Mouse (Mus musculus) mesoderm, embryonic 11.5 days (tissue): Measurements from ENCODE around the gene Prss27.
A peak's percentile ranks its signal among the peaks of the same experiment; 100 is the strongest.
"Not testable (repeated sequence)": the region's sequence is repeated elsewhere in the genome, so short reads cannot be mapped to it uniquely, and the experiment has no call there.

Experiments used
- DNase-seq: peaks from one replicate; pipeline ENCODE4 v3.0.0-alpha.2; 2012; ENCODE audit warnings: low read depth, low spot score

The Prss27 gene

DNA sequence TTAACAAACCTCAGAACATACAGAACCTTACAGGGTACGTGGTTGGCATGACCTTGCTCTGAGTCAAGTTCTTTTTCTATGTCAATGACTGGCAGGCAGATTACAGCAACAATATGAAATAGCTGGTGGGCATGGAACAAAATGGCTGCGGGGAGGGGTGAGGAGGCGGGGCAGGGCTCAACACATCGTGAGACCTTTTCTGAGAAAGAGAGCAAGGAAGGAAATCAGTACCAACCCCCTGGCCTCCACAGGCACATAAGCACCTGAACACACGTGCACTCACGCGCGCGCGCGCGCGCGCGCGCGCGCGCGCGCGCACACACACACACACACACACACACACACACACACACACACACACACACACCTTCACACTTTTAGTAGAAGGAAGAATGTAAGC, 7.4 kb upstream of the Prss27 start:
- DNase-seq: no peak

DNA sequence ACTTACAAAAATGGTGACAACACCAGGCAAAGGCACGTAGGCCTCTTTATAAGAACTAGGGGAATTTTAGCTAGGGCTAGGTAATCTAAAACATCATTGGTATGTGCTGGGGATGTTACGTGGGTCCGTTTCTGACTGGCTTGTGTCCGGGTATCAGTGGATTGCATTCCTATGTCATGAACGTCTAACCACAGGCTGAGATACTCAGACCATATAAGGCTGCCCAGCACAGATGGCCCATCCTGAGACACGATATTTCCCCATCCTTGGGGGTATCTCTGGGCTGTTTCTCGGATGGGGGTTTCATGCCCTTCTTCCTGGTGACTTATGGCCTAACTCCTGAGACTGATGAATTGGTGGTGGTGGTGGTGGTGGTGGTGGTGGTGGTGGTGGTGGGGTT, 2.9 kb upstream of the Prss27 start:
- no peak for DNase-seq

DNA sequence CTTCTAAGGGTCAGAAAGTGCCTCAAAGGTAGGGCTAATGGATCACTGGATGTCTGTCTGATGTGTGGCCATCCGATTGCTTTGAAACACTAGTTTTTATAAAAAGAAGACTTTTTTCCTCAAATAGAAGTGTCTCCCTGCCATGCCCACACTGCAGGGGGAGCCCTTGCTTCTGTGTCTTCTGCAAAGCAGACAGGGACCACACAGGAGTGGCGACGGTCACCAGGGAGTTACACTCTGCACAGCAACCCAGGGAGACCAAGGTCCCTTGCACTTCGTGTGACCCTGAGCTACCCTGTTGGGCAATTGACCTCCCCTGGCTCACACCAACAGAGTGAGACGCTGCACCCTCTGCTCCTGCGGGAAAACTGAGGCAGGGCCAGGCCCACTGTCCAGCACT, 990 bp upstream of the Prss27 start:
- DNase-seq: no peak

DNA sequence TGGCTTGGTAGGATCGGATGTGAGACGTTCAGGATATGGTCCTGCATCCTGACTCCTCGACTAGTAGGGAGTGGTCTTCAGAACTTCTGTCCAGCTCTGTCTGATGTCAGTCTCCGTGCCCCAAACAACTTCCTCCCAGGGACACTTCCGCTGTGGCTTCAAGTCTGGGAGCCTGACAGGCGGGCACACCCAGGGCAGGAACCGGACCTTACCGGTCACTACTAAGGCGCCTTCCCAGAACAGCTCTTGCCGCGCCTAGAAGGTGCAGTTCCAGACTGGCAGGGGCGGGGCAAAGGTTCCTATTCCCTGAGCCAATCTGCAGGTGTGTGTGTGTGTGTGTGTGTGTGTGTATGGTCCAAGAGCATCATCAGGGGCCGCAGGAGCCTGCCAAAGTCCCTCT, 584 bp upstream of the Prss27 start:
- no peak for DNase-seq

DNA sequence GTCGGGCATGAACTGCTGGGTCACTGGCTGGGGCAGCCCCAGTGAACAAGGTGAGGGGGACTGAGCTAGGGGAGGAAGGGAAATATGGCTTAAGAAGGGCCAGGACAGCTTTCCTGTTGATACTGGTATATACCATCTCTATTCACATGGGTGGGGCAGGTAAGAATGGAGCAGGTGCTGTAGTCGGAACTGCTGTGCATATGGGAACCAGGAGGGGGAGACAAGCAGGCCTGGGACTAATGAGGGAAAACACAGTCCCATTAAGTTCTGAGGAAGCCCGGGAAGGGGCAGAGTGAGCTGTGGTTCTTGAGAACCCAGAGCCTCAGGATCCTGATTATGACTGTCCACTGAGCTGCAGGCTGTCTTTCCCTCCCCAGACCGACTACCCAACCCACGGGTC, 6.5 kb downstream of the Prss27 start:
- DNase-seq: no peak

DNA sequence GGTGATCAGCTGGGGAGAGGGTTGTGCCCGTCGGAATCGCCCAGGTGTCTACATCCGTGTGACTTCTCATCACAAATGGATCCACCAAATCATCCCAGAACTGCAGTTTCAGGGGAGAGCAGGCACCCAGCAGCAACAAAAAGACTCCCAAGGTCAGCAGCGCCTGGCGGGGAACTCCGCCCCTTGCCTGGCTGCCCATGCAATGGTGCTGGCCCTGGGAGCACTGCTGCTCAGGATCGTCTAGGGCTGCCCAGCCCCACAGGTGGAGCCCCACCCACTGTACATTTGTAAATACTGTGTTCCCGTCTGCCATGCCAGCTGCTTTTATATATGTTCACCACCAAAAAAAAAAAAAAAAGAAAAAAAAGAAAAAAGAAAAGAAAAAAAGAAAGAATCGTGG, 7.7 kb downstream of the Prss27 start:
- DNase-seq: no peak

DNA sequence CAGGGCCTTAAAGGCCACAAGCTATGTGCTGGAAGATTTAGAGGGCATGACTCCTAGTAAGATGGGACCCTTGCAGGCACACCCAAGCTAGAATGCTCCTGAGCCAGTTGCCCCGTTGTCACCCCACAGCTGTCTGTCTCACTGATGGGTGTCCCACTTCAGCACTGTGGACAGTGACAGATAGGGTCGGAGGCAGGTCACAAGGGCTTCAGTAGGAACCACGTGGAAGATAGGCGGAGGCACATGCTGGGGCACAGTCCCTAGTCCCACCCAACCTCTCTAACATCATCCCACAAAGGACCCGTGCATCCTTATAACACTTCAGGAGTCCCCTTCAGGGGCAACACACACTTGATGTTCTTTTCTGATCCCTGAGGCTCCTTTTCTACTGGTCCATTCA, 8.1 kb downstream of the Prss27 start:
- no peak for DNase-seq

DNA sequence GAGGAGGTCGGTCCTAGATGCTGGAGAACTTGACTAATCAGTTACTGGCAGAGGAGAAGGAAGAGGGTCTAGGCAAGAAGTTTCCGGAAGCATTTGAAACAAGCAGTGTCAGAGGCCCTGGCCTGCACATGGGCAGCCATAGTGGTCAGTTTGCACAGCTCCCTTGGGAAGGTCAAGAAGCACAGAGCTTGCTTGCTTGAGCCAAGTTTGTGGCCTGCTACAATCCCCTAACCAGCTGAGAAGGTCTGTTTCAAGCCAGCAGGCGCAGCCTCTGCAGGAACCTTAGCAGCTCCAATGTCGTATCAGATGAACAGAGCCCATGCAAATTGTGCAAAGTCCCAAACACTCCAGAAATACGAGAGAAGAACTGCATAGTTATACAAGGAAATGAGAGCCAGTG, 10.1 kb downstream of the Prss27 start:
- DNase-seq: no peak

DNA sequence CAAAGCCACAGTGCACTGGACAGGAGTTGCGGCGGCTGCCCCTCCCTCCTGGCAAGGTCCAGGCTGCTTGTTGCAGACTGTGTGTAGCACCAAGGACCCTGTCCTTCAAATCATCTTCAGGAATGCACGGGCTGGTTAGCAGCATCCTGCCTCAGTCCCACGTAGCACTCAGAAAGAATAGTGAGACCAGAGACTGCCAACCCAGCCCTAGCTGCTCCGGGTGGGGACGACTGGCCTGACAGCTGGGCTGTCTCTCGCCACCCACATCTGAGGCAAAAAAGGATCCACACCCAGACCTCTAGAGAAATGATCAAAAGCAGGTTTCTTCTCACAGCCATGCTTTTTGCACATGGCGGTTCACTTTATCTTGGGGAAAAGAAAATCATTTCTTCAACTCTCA, 11.1 kb downstream of the Prss27 start:
- DNase-seq: no peak

DNA sequence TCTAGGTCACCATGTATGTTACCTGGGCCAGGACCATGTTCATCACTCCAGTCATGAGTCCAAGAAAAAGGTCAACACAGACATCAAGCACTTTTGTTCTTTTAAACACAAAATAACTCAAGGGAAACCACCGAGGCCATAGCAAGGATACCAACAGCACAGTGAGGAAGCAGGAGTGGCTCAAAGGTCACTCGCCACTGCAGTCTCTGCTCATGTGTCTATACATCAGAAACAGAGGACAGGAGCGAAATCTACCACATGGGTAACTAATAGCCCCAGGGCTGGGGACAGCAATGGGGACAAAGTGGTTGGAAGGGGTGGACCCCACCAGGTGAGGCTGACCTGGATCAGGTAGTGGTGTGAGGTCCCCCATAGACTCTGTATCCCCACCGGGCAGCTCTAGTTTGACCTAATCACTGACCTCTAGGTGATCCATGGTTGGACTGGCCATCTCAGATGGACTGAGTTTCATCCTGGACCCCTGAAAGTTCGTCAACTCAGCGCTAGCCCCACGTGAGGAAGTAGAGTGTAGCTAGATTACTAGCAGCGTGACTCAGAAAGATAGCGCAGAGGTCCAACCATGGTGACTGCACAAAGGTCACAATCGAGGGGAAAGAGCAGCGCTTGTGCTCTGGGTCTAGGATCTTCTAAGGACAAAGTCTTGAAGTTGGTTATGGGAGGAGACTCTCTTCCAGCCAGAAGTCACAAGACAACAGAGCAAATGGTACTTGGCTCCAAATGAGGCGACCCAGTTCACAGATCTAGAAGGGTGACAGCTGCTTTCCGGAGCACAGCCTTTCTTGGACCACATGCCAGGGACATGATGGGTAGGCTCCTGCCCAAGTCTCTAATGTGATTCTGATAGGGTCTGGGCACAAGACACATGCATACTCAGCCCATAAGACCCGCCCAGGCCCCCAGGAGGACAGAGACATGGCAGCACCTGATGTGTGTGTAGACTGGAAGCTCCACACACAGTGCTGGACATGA, 19.0 kb downstream of the Prss27 start:
- DNase-seq: no peak

DNA sequence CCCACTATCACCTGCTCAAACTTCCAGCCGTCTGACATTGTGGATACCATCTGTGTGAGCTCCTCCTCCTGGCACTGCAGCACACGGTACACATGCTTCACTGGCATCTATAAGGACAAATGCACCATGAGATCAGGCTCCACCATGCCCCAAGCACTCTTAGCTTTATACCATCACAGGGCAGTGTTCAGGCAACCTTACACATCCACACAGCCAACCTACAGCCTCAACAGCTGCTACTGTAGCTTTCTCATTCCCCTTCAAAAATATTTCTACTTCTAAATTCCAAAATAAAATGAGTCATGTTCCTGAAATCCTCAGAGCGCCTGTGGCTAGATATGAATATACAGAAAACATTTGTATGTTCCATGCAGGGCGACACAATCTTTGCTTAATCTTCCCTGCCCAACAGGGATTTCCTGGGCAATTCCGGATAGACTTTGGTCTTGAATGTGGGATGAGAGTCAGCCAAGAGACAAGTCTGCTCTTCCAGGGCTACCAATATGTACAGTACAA, 19.8 kb downstream of the Prss27 start:
- DNase-seq: no peak

DNA sequence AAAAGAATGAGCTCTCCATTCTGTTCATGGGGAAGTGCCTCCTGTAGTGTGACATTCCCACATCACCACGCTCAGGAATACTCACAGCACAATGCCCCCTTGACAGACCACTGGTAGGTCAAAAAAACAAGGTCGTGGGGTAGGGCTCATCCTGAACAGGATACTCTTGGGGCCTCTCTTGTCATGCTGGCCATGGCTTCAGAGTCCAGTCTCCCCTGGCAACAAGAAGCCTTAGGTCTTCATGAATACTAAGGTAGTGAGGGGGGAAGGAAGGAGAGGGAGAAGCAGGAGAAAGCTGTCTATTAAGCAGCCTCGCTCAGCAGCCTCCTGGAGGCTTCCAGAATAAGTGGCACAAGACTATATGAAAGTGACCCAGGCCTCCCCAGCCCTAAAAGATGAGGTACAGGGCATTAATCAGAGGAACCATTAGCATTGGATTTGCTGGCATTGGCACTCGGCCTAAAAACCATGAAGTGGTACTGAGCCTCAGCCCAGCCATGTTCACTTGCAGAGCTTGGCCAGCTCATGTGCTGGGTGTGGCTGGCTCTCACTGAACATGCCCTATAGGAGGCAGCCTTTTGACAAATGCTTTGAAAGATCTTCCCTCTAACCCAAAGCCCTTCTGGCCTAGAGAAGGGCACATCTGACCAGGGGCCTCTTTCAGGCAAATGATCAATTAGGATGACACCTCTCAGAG, 24.7 kb downstream of the Prss27 start:
- DNase-seq: no peak

DNA sequence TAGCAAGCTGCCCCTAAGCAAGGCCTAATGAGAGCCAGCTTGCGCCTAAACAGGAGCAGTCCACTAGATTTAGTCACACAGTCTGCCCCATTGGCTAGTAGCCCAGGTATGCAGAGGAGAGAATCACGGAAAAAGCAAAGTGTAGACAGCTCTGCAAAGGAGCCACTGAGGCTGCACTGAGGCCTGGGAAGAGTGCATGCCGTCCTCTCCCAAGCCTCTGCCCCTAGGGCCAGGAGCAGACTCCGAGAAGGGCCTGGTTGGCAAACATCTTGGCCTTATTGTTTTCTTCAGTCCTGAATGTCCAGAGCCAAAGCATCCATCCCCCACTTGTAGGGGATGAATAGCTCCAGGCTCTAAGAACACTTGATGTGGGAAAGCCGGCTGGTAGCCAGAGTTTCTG, 30.3 kb downstream of the Prss27 start:
- no peak for DNase-seq

DNA sequence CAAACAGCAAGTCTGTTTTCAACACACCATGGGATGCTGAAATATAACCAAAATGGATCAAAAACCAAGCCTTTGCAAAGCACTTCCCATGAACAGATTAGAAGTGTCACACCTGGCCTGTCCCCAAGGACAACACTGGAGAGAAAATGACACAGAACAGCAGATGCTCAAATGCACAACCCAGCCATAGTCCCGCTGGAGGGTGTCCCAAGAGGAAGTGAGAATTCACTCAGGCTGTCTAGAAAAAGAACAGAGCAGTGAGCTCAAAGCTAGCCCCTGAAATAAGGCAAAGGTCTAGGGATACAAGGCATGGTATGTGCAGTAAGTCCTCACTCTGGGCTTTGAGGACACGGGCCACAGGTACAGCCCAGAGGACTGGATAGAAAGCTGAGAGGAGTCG, 31.6 kb downstream of the Prss27 start:
- DNase-seq: no peak

DNA sequence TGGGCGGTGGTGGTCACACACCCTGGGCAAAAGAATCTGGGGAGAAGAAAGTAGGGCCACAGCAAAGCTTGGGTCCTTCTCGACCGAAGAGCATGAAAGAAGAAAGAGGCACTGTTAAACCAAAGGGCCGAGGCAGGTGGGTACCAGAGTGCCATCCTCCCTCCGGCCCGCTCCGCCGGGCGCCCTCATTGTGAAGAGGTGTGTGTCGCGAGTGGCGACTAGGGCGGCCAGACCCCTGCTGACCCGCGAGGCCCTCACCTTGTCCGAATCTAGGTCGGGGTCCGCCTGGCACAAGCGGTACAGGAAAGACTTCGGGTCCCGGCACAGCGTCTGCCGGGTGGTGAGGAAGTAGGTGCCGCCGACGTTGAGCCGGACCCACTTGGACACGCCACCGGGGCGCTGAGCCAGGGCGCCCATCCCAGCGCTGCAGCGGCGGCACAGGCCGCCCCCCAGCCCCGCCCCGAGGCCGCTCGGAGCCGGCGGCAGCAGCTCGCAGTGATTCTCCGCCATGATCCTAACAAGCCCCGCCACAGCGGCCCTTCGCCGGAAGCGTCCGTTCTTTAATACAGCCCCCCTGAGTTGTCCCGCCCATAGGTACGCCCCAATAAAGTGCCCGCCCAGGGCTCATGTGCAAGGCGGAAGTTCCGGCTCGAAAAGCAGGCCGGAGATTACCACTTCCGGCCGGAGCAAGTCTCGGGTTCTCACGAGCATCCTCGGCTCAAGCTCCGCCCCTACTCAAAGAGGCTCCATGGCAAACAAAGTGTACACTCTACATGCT, 35.2 kb downstream of the Prss27 start, which contains the start of gene Kctd5:
Kctd5 (minus strand) TSS at position 567 of the 778 bp plus-strand sequence.
- DNase-seq: peak; percentile 99

DNA sequence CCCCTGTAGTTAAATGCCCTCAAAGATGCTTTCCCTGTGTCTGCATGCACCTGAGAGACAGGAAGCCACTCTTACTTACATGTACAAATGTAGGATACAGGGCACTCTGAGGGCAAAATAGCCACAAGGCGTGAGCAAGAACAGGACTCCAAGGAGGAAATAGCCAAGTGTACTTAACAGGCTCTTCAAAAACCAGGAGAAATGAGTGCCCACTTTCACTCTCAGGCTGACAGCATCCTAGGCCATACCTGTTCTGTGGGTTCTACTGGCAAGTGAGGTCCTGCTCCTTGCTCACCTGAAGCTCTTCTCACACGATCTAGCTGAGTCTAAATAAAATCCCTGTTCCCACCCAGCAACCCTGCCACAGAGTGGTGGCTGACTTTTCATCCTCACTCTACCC, 39.2 kb downstream of the Prss27 start:
- no peak for DNase-seq

DNA sequence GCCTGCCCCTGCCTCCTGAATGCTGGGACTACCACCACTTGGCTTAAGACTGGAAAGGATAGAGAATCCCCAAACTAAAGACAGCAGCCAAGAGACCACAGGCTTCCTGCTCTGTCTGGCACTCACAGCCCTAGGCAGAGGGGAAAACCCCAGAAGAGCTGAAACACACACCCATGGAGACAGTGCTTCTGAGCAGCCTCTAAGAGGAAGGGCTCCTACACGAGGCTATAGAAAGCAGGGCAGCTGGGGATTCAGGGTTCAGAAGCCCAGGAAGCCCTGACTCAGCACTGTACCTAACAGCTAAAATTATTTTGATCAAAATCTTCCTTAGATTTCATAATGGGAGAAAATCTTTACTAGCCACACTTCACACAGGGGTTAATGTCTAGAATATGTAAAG, 46.6 kb downstream of the Prss27 start:
- DNase-seq: no peak

DNA sequence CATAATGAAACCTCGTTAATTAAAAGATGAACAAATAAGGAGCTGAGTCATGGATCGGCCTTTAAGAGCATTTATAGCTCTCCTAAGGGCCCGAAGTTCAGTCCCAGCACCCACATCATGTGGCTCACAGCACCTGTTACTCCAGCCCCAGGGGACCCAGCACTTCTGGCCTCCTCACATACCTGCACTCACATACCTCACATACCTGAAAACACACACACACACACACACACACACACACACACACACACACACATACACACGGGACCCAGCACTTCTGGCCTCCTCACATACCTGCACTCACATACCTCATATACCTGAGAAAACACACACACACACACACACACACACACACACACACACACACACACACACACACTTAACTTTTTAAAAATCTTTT, 48.5 kb downstream of the Prss27 start:
- DNase-seq: not testable (repeated sequence)

DNA sequence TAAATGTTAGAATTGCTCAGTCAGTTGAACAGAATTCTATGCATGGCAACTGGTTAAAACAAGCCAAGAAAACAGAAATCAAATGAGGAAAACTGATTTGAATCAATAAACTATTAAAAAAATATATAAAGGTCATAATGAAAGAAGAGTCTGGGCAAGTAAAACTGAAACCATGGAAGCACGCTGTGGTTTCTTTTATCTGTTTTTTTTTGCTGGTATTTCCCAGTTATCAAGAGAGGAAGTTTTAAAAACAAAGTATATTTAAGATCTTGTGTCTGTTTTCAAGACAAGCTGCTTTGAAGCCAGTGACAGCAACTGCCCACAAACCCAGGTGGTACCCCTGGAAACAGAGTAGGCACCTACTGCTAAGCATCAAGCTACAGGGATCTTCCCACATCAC, 52.6 kb downstream of the Prss27 start:
- DNase-seq: no peak
